Mouse (Mus musculus) CD4-positive naive resting alpha-beta T cell, adult 76 days (primary cell): ENCODE measurements around the gene Ear14. TPM values are rescaled to one million over a fixed set of nuclear protein-coding genes. Genes with fewer than 3 reads are reported as not detected.

Source experiments
- total RNA-seq: library from RNA; stranded (reverse); gene quantifications from one replicate; pipeline ENCODE4 v1.2.4, GENCODE M21; 2023

The Ear14 gene
- not detected for total RNA-seq

GRCm38 (mm10) chr14:51203115-51203514 lies at the start of gene Ear14:
Ear14 (plus strand) TSS chr14:51203391.

DNA sequence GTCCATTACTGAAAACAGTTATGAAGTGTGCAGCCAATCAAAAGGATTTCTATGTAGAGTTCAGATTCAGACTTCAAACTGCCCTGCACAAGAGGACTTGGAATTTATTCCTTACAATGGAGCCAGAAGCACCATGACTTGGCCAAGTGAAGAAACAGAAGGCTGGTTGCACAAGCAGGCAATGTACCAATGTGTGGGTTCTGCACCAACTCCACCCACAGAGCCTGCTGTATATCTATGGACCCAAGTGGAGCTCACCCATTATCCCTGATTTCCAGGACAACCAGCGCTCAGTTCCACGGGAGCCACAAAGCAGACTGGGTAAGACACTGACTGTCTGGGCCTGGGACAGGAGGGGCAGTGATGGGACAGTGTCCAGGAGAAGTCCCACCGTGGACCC lies 41.2 kb upstream of the Ear14 start, which contains the start of gene Rnase2b:
Rnase2b (plus strand) TSS at position 285 of the 400 bp plus-strand sequence.

DNA sequence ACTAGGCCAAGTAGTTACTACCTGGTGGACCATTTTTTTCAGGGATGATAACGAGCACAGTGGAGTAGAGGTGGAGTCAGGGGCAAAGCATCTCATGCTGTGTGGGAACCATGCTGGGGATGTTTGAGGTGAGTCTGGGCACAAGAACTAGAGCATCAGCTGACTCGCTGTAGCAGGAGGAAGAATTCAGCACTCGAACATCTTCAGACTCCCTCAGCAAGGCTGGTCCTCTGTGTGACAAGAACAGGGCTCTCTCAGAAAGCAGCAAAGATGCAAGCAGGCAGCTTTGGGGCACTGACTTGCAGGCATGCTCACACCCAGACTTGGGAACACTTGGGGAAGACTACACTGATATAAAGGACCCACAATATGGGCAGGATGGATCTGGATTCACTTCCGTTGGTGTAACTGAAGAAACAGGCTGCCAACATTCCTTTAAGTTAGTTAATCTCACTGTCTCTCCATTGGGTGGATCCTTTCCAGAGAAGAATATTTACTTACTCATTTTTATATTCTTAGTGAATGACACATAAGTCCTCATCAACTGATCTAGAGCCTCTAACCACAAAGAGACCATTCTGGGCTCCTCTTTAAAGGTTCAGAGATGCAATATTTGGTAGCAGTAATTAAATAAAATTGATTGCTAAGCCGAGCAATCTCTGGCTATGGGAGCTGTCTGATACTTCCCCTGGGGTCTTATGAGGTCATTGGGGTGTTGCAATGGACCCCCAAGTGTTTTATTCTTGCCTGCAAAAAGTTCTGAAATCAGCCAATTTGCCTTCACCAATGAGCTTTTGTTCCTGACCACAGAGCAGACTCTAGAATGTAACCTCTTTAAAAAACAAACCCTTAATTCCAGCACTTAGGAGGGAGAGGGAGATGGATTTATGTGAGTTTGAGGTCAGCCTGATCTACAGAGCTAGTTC lies 3.8 kb upstream of the Ear14 start, which contains the start of gene Ang2:
Ang2 (minus strand) TSS at position 51 of the 926 bp plus-strand sequence.

Other genes with a start within 250 kb of the Ear14 start
- gene Pnp2, start 247.4 kb upstream of the Ear14 start, total RNA-seq, result 2.6 TPM
- not detected for gene Rnase10, start 195.6 kb upstream of the Ear14 start, total RNA-seq
- not detected for gene Rnase9, start 161.5 kb upstream of the Ear14 start, total RNA-seq
- not detected for gene Rnase11, start 153.2 kb upstream of the Ear14 start, total RNA-seq
- gene Rnase12, start 145.7 kb upstream of the Ear14 start, total RNA-seq, result not detected
- not detected for gene Olfr750, start 129.0 kb upstream of the Ear14 start, total RNA-seq
- 0.73 TPM for gene Rnase4, start 112.3 kb upstream of the Ear14 start, total RNA-seq
- not detected for gene Ang, start 112.2 kb upstream of the Ear14 start, total RNA-seq
- not detected for gene Eddm3b, start 89.0 kb upstream of the Ear14 start, total RNA-seq
- 8.2 TPM for gene Rnase6, start 79.5 kb upstream of the Ear14 start, total RNA-seq
- gene Rnase1, start 56.6 kb upstream of the Ear14 start, total RNA-seq, result not detected
- not detected for gene Rnase2b, start 41.1 kb upstream of the Ear14 start, total RNA-seq
- gene Ang2, start 4.2 kb upstream of the Ear14 start, total RNA-seq, result not detected
- gene Rnase2a, start 52.7 kb downstream of the Ear14 start, total RNA-seq, result not detected
- gene Gm7247, start 158.4 kb downstream of the Ear14 start, total RNA-seq, result not detected
- not detected for gene Vmn2r88, start 207.4 kb downstream of the Ear14 start, total RNA-seq
- not detected for gene Vmn2r89, start 248.5 kb downstream of the Ear14 start, total RNA-seq